In genomic region chr7:30431793-30432192, GRCm38 (mm10) we compare ENCODE assay signal across 8 mouse cellular contexts. TPM values are rescaled to one million over a fixed set of nuclear protein-coding genes. Genes with fewer than 3 reads are reported as not detected.
DNase-seq lines count a peak whose midpoint lies in the region; TF ChIP-seq lines count a peak whose summit lies in the region.

No protein-coding gene starts in this region.

- H3K79me3 ChIP-seq in C2C12 (ENCODE audit: low read depth), result no peaks in the 10 kb centered on the region

- H3K36me3 ChIP-seq in C2C12 (ENCODE audit: control insufficient read depth, insufficient read depth), result no peaks in the 10 kb centered on the region

- DNase-seq in MN1 (ENCODE audit: low spot score), result peak; percentile 89
- peak; percentile 94 to 95 for DNase-seq in cerebellum, postnatal 14 days
- peak; percentile 43 for DNase-seq in gastrocnemius, postnatal 25 days
- DNase-seq in layer of hippocampus, adult 18-20 months (ENCODE audit: low spot score in 2 of 2), result peak; percentile 83 to 94
- DNase-seq in lung, postnatal 36 days, result peak; percentile 83
- DNase-seq in right cerebral cortex, postnatal 25 days, result peak; percentile 83
- DNase-seq in c-Kit-positive CD71-positive TER-119-positive erythroid progenitor cells, embryonic 14.5 days (ENCODE audit: low spot score), result no peak

- no peak overlapping the region for H3K4me3 ChIP-seq in C2C12 (ENCODE audit: insufficient read depth, poor library complexity, severe bottlenecking)

- no peak overlapping the region for H3ac ChIP-seq in C2C12 (ENCODE audit: control insufficient read depth, insufficient read length, low read depth)

- H3K79me2 ChIP-seq in C2C12 (ENCODE audit: control insufficient read depth, insufficient read depth), result no peaks in the 10 kb centered on the region

- TF ChIP-seq CTCF in C2C12 (IDR thresholded peaks at IDR 0.05; ENCODE audit: control insufficient read depth, insufficient read depth, insufficient read length), result peak; percentile 1

- H3K27me3 ChIP-seq in C2C12 (ENCODE audit: control insufficient read depth, insufficient read depth, insufficient read length), result peaks cover 19% of the 10 kb centered on the region

TF ChIP-seq in C2C12, 6 proteins besides CTCF, POLR2A, EP300 and RAD21:
- TF ChIP-seq MYOD1 (IDR thresholded peaks at IDR 0.05; ENCODE audit: control insufficient read depth, insufficient read length, low read depth) (no peak), MYOG (IDR thresholded peaks at IDR 0.05; ENCODE audit: control insufficient read depth, extremely low read depth, insufficient read length) (no peak), USF1 (IDR thresholded peaks at IDR 0.05; ENCODE audit: low read depth) (no peak), FOSL1 (IDR thresholded peaks at IDR 0.05; ENCODE audit: insufficient read depth, low read length, poor library complexity, severe bottlenecking) (no peak), MAX (IDR thresholded peaks at IDR 0.05) (no peak), CEBPB (IDR thresholded peaks at IDR 0.05; ENCODE audit: low read depth) (no peak)

RNA-seq across cellular contexts. Expression of gene Nfkbid, which starts 10.3 kb away (rescaled TPM):
- 0.04 TPM for polyA plus RNA-seq in C2C12 (2012; fragmentation: generic; extraction: Trizol)
- under 1 TPM in 1 of 2 experiments, not detected in 1; 0.27 TPM for total RNA-seq in gastrocnemius, postnatal 25 days (2021)
- total RNA-seq in layer of hippocampus, adult 18-20 months (2021), result 1 to 10 TPM; 3.0 to 4.2 TPM

RNA-seq across cellular contexts. Expression of gene Hcst, which starts 12.1 kb away (rescaled TPM):
- polyA plus RNA-seq in C2C12 (2012; fragmentation: generic; extraction: Trizol), result not detected
- total RNA-seq in gastrocnemius, postnatal 25 days (2021), result not detected
- under 1 TPM in 1 of 2 experiments, not detected in 1; 0.99 TPM for total RNA-seq in layer of hippocampus, adult 18-20 months (2021)

RNA-seq across cellular contexts. Expression of gene Aplp1, which starts 13.5 kb away (rescaled TPM):
- polyA plus RNA-seq in C2C12 (2012; fragmentation: generic; extraction: Trizol), result 0.29 TPM
- total RNA-seq in gastrocnemius, postnatal 25 days (2021), result under 1 TPM; 0.72 to 0.95 TPM
- 1,000 to 10,000 TPM; 1,425 to 1,440 TPM for total RNA-seq in layer of hippocampus, adult 18-20 months (2021)

RNA-seq across cellular contexts. Expression of gene Tyrobp, which starts 18.2 kb away (rescaled TPM):
- polyA plus RNA-seq in C2C12 (2012; fragmentation: generic; extraction: Trizol), result not detected
- total RNA-seq in gastrocnemius, postnatal 25 days (2021), result 1 to 10 TPM; 5.8 to 6.5 TPM
- total RNA-seq in layer of hippocampus, adult 18-20 months (2021), result 10 to 100 TPM; 29.7 to 34.3 TPM

RNA-seq across cellular contexts. Expression of gene Kirrel2, which starts 25.7 kb away (rescaled TPM):
- not detected for polyA plus RNA-seq in C2C12 (2012; fragmentation: generic; extraction: Trizol)
- total RNA-seq in gastrocnemius, postnatal 25 days (2021), result not detected
- total RNA-seq in layer of hippocampus, adult 18-20 months (2021), result 10 to 100 TPM; 11.9 to 17.4 TPM

Comparison
In these comparisons a context has a peak if more than half of its experiments do, and no peak if none do; other contexts are left out.
1. RNA of gene Aplp1, which starts 13.5 kb away (total RNA-seq): 1,425 to 1,440 TPM in layer of hippocampus, adult 18-20 months; 0.72 to 0.95 TPM in gastrocnemius, postnatal 25 days; every median in the first group is over 100 times any median in the second.